Mouse (Mus musculus) forebrain, postnatal 0 days (tissue): ENCODE data around the gene Ppard. TPM values are rescaled to one million over a fixed set of nuclear protein-coding genes. Genes with fewer than 3 reads are reported as not detected.

Experiments
- ATAC-seq: fragments of 200-750 bp; cut with Nextera tagmentation; 2 replicates; pipeline ENCODE4 v1.8.0; 2017; ENCODE audit warnings: mild to moderate bottlenecking, moderate library complexity
- DNase-seq: peaks from one replicate; pipeline ENCODE4 v3.0.0-alpha.2; 2015
- H3K27ac ChIP-seq: fragments of 300-500 bp; sonication (generic); 2 replicates; pipeline ENCODE4 v1.5.1; 2014; ENCODE audit warnings: low read depth, mild to moderate bottlenecking, antibody characterized with exemption, low read length, moderate library complexity, mixed read lengths
- H3K27me3 ChIP-seq: fragments of 300-500 bp; sonication (generic); 2 replicates; pipeline ENCODE4 v1.6.1; 2014; ENCODE audit warnings: mild to moderate bottlenecking, low read length, mixed read lengths; ENCODE audit not compliant: insufficient read depth
- H3K36me3 ChIP-seq: fragments of 300-500 bp; sonication (generic); 2 replicates; pipeline ENCODE4 v1.6.1; 2014; ENCODE audit warnings: mild to moderate bottlenecking, moderate library complexity; ENCODE audit not compliant: insufficient read depth
- H3K4me1 ChIP-seq: fragments of 300-500 bp; sonication (generic); 2 replicates; pipeline ENCODE4 v1.6.1; 2014; ENCODE audit warnings: antibody characterized with exemption; ENCODE audit not compliant: insufficient read depth
- H3K4me2 ChIP-seq: fragments of 300-500 bp; sonication (generic); 2 replicates; pipeline ENCODE4 v1.6.1; 2014; ENCODE audit warnings: low read depth, mild to moderate bottlenecking, moderate library complexity
- H3K4me3 ChIP-seq: fragments of 300-500 bp; sonication (generic); 2 replicates; pipeline ENCODE4 v1.5.1; 2014; ENCODE audit warnings: low read depth, low read length, mixed read lengths
- H3K9ac ChIP-seq: fragments of 300-500 bp; sonication (generic); 2 replicates; pipeline ENCODE4 v1.6.1; 2014; ENCODE audit warnings: mild to moderate bottlenecking
- H3K9me3 ChIP-seq: fragments of 300-500 bp; sonication (generic); 2 replicates; pipeline ENCODE4 v1.6.1; 2016; ENCODE audit warnings: low read length
- CTCF ChIP-seq: sonication (generic); IDR thresholded peaks from 2 replicates; pipeline ENCODE4 v1.5.1; 2016; ENCODE audit warnings: antibody characterized with exemption, control low read depth, low read depth
- WGBS: fragments of 180-500 bp; shearing (Covaris S2); extraction: QIAGEN DNeasy Blood & Tissue Kit; methylation state at CpG from one replicate; pipeline ENCODE4 v1.1.7; 2014; 5-methylcytosine and 5-hydroxymethylcytosine counted together
- polyA plus RNA-seq: library from polyadenylated mRNA; unstranded; fragments of >200 nt; fragmentation: Nextera tagmentation; extraction: Ambion mirVana; gene quantifications from 2 replicates; pipeline ENCODE4 v1.2.1, GENCODE M21; 2015
- total RNA-seq: library from RNA; depleted of rRNA; stranded (reverse); fragments of >200 nt; gene quantifications from 2 replicates; pipeline ENCODE4 v1.2.3, GENCODE M21; 2014; rRNA removed

Ppard gene
- 5.4 and 7.9 TPM in 2 replicates for total RNA-seq
- polyA plus RNA-seq, result 0.92 and 1.3 TPM in 2 replicates

DNA sequence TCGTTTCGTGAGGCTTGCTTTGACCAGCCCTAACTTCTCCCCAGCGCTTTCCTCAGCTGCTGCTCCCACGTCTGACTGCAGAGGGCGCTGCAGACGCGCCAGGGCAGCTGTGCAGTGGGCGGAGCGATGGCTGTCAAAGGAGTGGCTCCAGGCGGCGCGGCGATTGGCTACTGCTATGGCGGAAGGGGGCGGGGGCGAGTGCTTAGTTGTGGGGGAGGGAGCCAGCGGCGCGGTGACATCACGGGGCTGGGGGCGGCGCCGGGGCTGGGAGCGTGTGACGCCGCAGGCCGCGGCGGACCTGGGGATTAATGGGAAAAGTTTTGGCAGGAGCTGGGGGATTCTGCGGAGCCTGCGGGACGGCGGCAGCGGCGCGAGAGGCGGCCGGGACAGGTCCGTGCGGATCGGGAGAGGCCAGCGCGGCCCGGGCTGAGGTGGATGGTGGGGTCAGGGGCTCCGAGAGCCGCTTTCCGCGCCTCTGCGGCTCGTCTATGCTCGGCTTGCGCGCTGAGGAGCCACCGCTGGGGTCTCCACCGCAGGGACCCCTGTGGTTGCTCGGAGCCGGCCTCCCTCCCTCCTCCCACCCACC, at the start of gene Ppard:
TSS of gene Ppard (plus strand) at position 226 of the 586 bp plus-strand sequence.
- H3K9ac ChIP-seq, result peak within 1 kb of the TSS; percentile 71
- ATAC-seq, result peak; percentile 98

DNA sequence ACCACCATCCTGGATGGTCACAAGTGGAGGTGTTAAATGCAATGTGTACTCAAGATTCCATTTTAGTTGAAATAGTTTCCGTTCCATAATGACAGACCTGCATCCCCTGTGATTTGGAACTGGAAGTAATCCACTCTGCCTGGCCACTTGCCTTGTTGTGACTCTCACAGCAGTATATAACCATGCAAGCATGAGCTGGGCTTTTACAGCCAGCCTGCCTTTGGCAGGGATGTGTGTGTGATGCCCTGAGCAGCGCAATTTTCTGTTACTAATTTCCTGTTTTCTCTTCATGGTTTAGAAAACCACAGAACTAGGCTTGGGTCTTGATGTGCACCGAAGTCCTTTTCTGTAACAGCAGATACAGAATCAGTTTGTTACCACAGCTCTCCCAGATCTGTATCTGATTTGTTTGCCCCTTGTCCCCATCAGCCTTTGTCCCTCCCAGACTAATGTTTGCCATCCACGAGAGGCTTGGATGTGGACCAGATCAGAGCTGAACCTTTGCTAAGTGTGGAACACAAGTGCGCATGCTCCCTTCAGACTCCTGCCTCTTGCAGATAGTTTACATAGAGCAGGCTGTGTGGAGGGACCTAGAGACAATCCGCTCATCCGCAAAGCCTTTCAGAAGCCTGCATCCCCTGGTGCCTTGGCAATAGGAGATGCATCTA, 47.4 kb upstream of the Ppard start:
- 75% methylated on average over 7 of the region's 7 CpGs for WGBS
- no peak overlapping the region for H3K4me3 ChIP-seq
- no peak for TF ChIP-seq CTCF
- DNase-seq, result no peak
- no peaks in the 10 kb centered on the region for H3K4me1 ChIP-seq
- H3K9me3 ChIP-seq, result no peaks in the 10 kb centered on the region
- H3K27ac ChIP-seq, result no peak overlapping the region
- no peak overlapping the region; the same call in 1 of the 2 replicates for H3K9ac ChIP-seq
- no peaks in the 10 kb centered on the region for H3K27me3 ChIP-seq
- H3K4me2 ChIP-seq, result no peak overlapping the region
- H3K36me3 ChIP-seq, result peaks cover 11% of the 10 kb centered on the region
- ATAC-seq, result no peak

More for the DNA sequence above, at the start of gene Ppard:
- peak within 1 kb of the TSS; percentile 73 for H3K4me3 ChIP-seq
- H3K27me3 ChIP-seq, result no peaks in the 10 kb centered on the region
- no peaks in the 10 kb centered on the region for H3K9me3 ChIP-seq
- under 1% methylated on average over 57 of the region's 57 CpGs for WGBS
- no peaks in the 10 kb centered on the region for H3K36me3 ChIP-seq
- H3K4me2 ChIP-seq, result peak within 1 kb of the TSS; percentile 92
- no peaks in the 10 kb centered on the region for H3K4me1 ChIP-seq
- peak; percentile 99 for TF ChIP-seq CTCF
- DNase-seq, result peak; percentile 97
- peak within 1 kb of the TSS; percentile 64; the same call in 1 of the 2 replicates for H3K27ac ChIP-seq

- no peak overlapping the region for H3K9ac ChIP-seq
- no peak overlapping the region for H3K27ac ChIP-seq
- H3K36me3 ChIP-seq, result peaks cover 36% of the 10 kb centered on the region
- no peak overlapping the region for H3K4me2 ChIP-seq
- DNase-seq (no peak), ATAC-seq (no peak)
- no peaks in the 10 kb centered on the region for H3K9me3 ChIP-seq
- TF ChIP-seq CTCF, result no peak
- no peaks in the 10 kb centered on the region for H3K4me1 ChIP-seq
- no peaks in the 10 kb centered on the region for H3K27me3 ChIP-seq
- WGBS, result 89% methylated on average over 5 of the region's 5 CpGs
- no peak overlapping the region for H3K4me3 ChIP-seq
Observed at GRCm38 (mm10) chr17:28188313-28188712, 44.2 kb upstream of the Ppard start.

DNA sequence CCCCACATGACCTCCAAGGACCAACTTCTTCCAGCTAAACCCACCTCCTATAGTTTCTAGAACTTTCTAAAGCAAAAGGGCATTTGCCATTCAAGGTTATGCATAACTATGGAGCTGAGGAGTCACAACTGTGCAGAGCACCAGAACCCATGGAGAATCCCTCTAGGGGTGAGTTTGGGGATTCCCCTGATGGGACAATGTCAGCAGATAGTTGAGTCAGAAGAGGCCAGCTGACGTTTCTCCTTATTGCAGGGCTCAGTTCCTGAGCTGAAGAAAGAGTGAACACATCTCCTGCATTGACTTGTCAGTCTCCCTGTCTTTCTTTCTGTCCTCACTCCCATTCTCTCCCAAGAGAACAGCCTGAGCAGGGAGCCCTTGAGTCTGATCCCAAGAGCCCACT, 39.7 kb upstream of the Ppard start:
- Histone ChIP-seq H3K4me1 (no peaks in the 10 kb centered on the region), H3K36me3 (peaks cover 56% of the 10 kb centered on the region), H3K27me3 (no peaks in the 10 kb centered on the region), H3K9me3 (no peaks in the 10 kb centered on the region), H3K9ac (no peak overlapping the region), H3K27ac (no peak overlapping the region), H3K4me3 (no peak overlapping the region), H3K4me2 (no peak overlapping the region)
- DNase-seq, result no peak
- 71% methylated on average over 1 of the region's 1 CpGs for WGBS
- no peak for ATAC-seq
- TF ChIP-seq CTCF, result no peak

DNA sequence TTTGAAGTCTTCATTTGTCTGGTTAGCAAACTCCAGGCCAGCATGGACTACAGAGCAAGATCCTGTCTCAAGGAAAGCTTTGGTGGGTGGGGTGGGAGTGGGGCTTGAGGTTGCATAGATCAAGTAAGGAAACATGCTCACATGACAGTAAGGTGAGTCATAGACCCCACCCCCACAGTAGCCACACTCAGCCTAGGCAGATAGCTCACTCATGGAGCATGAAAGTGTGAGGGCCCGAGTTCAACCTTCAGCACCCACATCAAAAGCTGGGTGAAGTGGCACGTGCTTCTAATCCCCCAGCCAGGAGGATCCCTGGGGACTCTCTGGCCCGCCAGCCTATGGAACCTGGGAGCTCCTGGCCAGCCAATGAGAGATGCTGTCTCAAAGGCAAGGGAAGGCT, 38.9 kb upstream of the Ppard start:
- Histone ChIP-seq H3K9ac (no peak overlapping the region), H3K4me1 (no peaks in the 10 kb centered on the region), H3K27ac (no peak overlapping the region), H3K9me3 (no peaks in the 10 kb centered on the region), H3K36me3 (peaks cover 62% of the 10 kb centered on the region), H3K27me3 (no peaks in the 10 kb centered on the region), H3K4me2 (no peak overlapping the region), H3K4me3 (no peak overlapping the region)
- 79% methylated on average over 3 of the region's 3 CpGs for WGBS
- no peak for DNase-seq
- TF ChIP-seq CTCF, result no peak
- no peak for ATAC-seq

- Histone ChIP-seq H3K9me3 (no peaks in the 10 kb centered on the region), H3K4me3 (no peak overlapping the region), H3K4me2 (no peak overlapping the region), H3K4me1 (no peaks in the 10 kb centered on the region), H3K9ac (no peak overlapping the region), H3K36me3 (peaks cover 69% of the 10 kb centered on the region), H3K27ac (no peak overlapping the region), H3K27me3 (no peaks in the 10 kb centered on the region)
- ATAC-seq, result no peak
- DNase-seq, result no peak
- no peak for TF ChIP-seq CTCF
- WGBS, result 96% methylated on average over 10 of the region's 10 CpGs
Observed at GRCm38 (mm10) chr17:28195033-28195432, 37.5 kb upstream of the Ppard start.

DNA sequence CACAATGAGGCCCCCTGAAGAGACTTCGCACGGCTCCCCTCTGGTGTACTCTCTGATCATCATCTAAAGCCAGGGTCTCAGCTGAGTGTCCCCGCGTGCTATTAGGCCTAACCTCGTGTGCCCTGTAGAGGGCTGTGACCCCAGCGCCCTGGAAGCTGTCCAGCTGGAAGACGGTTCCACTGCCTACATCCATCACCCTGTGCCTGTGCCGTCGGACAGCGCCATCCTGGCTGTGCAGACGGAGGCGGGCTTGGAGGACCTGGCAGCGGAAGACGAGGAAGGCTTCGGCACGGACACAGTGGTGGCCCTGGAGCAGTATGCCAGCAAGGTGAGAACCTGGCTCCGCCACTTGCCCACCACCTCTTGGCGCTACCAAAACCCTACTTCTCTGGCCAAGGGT, 34.9 kb upstream of the Ppard start:
- peaks cover 74% of the 10 kb centered on the region for H3K36me3 ChIP-seq
- no peak overlapping the region for H3K4me2 ChIP-seq

More for the DNA sequence above, 34.9 kb upstream of the Ppard start:
- no peaks in the 10 kb centered on the region for H3K9me3 ChIP-seq
- WGBS, result 73% methylated on average over 18 of the region's 18 CpGs
- H3K27ac ChIP-seq, result no peak overlapping the region
- no peak overlapping the region for H3K9ac ChIP-seq
- TF ChIP-seq CTCF, result no peak
- ATAC-seq (no peak), DNase-seq (no peak)
- H3K4me3 ChIP-seq, result no peak overlapping the region
- H3K4me1 ChIP-seq, result no peaks in the 10 kb centered on the region
- H3K27me3 ChIP-seq, result no peaks in the 10 kb centered on the region
